Mouse (Mus musculus) Muller cell, postnatal 12 days (primary cell): ENCODE measurements around the gene C9.

ENCODE experiments used
- DNase-seq: peaks from one replicate; pipeline ENCODE4 v3.0.0-alpha.2; 2015; ENCODE audit errors: inconsistent ontology term

The C9 gene

DNA sequence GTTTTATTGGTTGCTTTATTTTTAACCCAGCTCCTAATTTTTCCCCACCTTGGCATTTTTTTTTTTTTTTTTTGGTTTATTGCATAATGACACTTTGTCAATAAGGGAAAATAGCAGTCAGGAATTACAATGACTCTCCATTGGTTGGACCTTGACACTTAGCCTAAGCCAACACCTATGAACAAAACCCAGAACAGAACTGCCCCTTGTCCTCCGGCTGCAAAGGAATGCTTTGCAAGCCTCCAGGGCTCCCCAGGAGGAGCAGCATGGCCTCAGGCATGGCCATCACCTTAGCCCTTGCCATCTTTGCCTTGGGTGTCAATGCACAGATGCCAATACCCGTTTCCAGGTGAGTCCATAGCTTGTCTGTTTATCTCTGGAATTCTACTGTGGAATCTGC, at the start of gene C9:
C9 (plus strand) TSS at position 193 of the 400 bp plus-strand sequence.
- no peak for DNase-seq

DNA sequence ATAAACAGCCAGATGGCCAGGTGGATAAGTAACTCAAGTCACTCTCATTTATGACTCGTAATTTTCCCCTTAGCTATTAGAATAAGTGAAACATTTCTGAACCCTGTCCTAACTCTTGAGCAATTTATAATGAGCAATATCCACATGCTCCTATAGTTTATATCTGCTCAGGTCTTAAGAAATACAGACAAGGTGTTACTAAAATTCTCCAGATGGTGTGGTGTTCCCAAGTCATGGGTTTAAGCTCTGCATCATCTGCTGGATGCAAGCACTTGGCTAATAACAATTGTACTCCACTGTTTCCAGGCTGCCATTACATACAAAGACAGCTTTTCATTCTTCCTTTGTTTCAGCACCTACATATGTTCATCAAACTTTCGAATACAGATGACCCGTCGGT, 46.9 kb upstream of the C9 start:
- DNase-seq, result no peak

DNA sequence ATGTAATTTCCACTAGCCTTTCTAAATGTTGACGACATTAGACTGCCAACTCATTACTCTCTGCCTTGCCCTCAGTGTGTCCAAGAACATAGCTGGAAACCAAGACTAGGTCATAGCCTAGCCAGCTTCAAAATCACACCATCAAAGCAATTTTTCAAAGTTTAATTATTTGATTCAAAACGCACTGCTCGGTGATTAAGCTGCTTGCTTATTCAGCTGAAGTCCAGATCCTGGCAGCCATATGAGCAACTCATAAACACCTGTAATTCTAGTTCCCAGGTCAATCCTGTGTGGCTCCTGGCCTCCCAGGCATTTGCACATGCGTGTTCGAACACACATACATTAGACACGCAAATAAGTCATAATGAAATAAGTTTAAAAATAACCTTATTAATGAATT, 46.2 kb upstream of the C9 start:
- DNase-seq, result no peak

DNA sequence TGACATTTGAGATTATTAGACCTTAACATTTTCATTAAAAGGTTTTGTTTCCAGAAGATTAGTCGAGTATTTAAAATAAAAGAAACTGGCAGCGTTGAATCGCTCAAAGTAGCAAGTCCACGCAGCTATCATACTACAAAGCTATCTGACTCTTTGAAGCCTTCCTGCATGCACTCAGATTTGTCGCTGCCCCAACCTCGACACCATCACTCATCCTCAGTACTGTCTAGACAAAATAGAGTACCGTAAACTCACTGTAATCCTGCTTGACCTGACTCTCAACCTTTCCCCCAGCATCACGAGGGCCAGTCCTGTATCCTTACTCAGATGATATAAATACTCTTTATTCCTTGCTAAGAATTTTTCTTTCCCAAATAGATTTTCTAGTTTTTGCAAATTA, 45.0 kb upstream of the C9 start:
- no peak for DNase-seq

DNA sequence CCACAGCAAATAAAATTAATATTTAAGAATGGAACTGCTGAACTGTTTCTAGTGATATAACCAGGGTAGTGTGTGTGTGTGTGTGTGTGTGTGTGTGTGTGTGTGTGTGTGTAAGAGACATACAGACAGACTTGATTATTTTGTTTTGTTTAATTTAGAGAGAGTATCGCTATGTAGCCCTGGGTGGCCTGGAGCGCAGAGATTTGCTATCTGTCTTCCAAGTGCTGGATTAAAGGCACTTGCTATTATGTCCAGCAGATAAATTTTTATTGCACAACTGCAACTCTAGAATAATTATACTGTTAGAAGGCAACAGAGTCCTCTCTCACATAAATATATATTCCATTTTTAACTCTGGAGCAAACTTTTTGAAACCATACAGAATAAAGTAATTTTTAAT, 42.7 kb upstream of the C9 start:
- no peak for DNase-seq

DNA sequence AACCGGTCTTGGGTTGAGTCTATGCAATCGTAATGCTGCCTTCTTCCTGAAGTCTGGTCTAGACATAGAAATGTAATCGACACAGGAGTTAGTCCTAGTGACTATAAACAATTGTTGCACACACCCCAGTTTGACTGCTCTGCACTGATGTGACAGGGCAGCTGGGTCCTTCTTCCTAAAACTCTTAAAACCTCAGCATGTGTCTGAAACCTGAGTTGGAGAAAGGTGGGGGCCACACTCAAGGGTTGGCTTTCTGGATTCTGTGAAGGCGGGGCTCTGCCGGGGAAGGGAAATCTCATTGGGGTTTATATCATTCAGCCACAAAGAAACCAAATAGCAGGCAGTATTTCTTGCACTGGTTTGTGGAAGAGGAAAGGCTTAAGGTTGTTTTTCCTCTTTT, 41.0 kb upstream of the C9 start:
- DNase-seq, result no peak

DNA sequence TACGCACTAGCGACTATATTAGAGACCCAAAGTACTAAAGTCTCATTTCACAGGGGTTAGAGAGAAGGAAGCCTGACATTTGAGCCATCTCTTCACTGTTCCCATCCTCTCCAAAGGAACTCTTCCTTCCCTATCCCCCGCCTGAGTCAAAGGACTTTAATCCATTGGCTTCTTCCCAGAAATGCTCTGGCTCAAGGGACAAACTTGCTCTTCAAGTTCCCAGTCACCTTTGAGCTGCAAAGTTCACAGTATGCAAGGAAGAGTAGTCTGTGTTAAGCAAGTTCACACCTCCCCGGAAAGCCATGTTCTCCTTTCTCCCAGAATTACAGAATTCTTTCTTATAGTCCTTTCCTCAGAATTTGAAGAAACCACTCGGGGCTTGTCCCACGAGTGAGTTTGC, 38.4 kb upstream of the C9 start:
- DNase-seq, result no peak

DNA sequence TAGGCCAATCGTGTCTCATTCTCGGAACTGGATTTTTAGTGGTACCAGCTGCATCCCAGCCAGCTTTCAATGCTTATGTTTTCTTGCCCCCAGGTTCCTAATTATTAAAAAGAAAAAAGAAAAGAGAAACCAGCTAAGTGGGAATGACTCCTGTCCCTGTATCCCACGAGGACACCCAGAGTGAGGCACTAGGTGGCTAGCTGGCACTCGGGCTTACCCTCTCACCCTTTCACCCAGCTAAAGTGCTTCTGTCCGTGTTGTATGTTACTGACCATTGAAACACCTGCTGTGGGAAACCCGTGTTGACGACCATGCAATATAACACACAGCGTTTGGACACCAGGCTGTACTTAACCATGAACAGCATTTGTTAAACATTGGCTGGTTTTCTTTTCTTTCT, 36.1 kb upstream of the C9 start:
- no peak for DNase-seq

DNA sequence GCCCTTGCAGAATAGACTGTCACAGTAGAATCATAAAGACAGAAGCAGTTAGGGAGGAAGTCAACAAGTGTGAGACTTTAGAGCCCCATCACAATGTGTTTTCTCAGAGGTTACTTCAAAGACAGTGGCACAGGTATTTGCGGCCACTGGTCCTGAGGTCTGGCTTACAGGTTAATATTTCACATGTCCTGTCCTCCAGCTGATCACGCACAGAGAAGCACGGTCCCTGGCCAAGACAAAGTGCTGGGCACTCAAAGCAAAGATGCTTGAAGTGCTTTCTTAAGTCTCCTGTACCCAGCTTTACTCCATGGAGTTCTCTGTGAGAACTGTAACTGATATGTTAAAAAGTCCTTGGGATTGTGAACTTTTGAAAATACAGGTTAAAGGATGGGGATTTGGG, 35.0 kb upstream of the C9 start:
- no peak for DNase-seq

DNA sequence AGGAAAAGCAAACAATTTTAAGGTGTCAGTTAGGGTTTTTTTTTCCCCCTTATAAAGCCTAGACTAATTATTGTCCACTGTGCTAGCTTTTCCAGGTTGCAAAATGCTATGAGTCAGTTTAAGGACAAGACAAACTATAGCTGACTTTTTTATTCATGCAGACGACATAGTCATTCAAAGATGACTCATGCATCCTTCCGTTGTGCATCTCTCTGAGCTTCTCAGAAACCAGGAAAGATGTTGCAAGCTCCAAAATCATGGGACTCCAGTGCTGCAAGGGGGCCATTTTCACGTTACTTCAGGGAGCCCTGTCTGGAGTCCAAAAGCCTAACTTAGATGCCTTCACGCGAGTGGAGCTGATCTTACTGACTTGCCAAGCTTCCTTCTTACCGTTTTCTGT, 33.8 kb upstream of the C9 start:
- peak; percentile 6 for DNase-seq

DNA sequence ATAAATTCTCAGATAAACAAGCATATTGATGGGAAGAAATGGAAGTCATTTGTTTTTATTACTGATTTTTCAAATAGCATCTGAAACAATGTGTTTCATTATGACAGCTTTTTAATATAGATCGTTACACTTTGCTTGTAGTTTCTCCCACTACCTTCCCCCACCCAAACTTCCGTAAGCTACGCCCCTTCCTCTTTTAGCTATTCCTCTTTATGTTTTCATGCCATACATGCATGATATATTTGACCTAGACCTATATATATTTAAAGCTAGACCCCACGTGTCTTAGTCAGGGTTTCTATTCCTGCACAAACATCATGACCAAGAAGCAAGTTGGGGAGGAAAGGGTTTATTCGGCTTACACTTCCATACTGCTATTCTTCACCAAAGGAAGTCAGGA, 29.8 kb upstream of the C9 start:
- DNase-seq, result no peak

DNA sequence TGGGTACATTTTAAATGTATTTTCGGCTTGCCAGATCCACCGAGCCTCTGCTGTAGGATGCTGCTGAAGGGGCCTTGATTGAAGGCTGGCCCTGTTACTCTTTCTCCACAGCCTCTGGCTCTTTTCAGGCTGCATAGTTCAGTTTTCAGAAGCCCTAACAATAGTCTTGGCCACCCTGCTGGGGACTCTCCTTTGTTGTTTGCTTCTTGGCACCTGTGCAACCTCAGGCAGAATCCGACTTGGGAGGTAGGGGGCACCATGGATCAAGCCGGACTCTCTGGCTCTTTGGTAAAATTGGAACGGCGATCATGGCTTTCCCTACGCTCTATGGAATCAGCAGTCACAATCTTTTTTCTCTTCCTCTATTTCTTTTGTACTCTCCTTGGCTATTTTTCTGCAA, 13.3 kb upstream of the C9 start:
- no peak for DNase-seq

DNA sequence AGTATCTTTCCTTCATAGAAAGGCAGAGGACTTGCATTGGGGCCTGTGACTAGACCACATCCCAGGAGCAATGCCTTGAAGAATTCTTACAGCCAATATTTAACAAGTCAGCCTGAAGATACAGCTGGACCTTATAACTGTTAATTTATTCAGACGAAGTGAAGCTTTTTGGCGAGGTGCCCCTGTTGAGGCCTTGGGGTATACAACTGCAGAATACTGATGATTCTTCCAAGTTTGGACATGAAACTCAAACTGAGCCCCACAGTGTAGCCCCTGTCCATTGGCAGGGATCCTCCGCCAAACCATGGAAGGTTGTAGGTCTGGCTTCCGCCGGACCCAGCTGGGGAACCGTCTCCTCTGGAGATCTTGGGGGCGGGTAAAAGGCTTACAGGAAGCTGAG, 12.7 kb upstream of the C9 start:
- no peak for DNase-seq

DNA sequence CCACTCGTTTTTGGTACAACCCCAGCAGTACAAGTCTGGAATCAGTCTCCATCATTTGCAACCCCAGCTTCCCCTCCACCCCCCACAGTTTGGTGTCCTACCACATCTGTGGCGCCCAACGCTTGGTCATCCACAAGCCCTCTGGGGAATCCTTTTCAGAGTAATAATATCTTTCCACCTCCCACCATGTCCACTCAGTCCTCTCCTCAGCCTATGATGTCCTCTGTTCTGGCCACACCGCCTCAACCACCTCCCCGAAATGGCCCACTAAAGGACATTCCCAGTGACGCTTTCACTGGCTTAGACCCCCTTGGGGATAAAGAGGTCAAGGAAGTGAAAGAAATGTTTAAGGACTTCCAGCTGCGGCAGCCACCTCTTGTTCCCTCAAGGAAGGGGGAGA, 9.8 kb upstream of the C9 start:
- no peak for DNase-seq

DNA sequence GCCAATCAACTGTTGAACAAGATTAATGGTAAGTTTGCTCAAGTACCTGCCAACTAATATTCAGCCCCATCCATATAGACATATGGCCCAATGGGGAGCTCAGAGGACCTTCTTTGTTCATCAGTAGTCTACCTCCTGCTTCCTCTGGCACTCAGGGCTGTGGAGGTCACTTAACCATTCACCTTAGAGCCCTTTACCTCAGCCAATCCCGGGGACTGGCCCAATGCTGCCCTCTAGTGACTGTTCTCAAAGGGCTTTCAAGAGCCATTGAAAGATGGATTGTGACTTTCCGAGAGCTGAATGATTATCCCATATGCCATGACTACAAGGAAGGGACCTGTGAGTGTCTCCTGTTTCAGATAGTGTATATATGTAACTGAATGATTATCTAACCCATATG, 9.4 kb upstream of the C9 start:
- no peak for DNase-seq

DNA sequence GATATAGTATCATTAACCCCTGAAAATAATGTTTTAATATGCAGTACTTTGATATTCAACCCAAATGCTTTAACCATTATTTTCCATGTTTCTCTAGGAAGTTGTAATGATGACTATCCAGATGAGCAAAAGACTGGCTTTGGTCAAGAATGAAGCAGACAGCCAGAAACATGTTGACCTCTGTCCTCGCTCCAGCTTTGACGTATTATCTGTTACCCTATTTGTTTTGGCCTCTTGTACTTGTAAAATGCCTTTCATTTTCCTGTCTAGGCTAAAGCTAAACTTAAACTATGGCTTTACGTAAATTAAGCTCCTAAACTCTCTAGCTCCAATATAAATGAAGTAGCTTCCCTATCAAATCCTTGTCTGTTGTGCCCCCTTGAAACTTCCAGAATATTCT, 6.4 kb upstream of the C9 start:
- DNase-seq, result no peak

DNA sequence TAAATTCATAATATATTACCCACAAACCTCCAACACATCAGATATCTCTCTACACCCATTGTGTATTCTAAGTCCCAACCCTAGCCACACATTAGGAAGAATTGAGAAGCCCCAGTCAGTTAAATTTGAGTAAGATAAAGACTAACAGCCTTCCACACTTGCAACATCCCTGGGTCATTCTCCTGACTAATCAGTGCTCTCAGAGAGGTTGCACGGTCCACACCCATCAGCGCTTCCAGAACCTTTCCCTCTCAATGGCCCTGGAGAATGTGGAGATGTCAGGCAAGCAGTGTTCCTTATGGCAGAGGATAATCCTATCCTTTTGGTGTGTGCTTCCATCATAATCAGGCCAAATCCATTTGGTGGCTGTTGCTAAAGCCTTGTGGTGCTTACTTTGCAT, 675 bp upstream of the C9 start:
- DNase-seq, result no peak

DNA sequence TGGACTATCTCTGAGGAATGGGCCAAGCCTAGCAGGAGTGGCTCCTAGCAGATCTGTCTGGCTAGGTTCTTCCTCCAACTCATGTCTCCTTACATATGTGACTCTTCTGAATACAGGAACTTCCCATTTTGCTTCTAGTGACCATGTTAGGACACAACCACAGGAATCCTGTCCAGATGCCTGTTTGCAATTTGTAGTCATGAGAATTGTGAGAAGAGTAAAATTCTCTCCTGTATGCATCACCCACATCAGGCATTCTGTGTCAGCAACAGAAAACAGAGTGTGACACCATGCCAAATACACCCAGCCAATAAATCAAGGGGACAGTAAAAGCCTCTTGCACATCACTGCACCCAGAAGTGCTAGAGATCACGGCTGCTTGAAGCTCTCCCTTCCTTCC, 1.1 kb downstream of the C9 start:
- peak; percentile 62 for DNase-seq

DNA sequence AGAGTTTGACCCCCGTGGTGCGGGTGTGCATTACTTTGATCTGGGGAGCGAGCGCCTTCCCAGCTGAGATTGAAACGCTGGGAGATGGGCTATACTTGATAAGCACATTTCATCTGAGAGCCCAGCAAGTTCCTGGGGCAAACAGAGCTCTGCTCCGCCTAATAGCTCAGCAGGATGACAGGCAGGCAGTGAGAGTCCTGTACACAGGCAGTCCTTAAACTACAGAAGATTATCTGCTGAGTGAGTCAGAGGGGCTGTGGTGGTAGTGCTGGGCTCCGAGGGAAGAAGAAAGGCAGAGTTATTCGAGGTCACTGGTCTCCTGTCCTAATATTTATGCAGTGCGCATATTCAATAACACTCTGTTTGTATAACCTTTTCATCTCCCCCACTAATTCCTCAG, 3.8 kb downstream of the C9 start:
- peak; percentile 54 for DNase-seq

DNA sequence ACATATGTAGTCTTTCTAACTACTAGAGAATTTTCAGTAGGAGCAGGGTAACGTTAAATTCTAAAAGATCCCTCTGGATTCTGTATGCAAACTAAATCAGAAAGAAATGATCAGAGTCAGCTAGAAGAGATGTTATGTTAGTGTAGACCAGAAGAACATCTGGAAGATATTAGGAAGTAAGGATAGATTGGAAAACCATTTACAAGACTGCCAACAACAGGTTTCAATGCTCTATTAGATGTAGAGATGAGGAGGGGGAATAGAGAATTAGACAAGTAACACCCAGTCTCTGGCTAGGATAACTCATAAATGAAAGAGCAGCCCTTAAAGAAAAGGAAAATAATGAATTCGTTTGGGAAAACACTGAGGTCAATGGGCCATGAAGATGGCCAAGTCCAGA, 9.3 kb downstream of the C9 start:
- no peak for DNase-seq

DNA sequence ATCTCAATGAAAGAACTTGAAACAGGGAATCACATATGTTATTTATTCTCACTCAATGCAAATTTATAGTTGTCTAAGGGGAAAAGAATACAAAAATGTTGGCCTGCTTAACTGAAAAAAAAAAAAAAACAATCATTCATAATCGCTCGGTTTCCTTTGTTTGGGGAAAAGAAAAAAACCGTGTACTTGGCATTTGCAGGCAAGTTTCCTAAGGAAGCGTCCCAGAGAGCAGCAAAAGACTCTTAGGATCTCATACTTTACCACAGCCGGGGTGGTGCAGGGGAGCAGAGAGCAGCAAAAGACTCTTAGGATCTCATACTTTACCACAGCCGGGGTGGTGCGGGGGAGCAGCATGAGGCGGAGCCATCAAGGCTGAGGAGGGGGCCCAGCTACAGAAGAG, 16.3 kb downstream of the C9 start:
- no peak for DNase-seq

DNA sequence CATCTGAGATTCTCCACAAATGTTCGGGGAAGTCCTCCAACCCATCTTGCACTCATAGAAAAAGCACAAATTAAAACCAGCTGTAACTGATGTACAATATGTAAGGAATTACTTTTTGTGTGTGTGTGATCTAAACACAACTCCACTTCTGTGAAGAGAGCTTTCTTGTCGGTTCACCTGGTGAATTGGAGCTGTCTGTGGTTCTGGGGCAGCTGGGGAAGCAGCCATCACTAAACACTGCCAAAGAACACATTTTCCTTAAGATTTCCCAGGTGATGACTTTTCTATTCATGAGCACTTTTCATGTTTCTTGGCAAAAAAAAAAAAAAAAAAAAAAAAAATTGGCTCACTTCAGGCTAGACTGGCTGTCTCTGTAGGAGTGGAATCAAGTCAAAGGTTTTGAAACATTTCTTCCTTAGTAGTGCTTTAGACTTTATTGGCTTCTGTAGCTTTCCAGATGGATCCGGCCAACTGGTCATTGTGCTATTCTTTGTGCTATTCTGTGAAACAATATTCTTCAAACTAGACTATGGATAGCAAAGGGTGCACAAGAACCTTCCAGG, 18.3 kb downstream of the C9 start:
- DNase-seq, result no peak

DNA sequence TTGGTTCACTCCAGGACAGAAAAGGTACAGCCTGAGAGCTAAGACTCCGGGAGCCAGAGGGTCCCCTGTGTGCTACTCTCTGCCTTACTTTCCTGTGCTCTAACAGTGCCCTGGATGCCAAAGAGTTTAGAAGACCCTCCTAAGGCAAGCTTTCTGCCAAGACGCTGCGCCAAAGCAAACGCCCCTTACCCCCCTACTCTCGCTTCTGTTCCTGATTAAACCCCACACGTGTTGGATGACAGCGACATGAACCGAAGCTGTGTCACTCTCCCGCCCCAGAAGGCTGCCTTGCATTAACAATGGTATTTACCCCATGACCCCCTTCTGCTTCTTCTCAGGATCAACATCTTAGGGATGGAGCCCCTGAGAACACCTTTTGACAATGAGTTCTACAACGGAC, 21.9 kb downstream of the C9 start:
- no peak for DNase-seq

DNA sequence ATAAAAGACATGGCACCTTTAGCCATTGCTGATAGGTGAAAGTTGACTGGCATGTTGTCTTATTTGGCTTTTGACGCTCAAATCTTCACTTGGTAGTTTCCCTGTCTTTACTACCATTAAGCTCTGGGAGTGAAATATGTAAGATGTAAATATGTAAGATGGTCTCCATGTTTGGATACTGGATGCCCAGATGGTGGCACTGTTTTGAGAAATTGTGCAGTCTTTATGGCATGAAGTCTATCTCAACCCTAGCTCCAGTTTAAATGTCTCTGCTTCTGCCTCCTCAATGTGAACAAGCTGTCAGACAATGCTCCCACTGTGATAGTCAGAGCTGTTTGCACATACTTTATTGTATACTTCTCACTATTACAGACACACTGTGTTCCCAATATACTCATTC, 23.7 kb downstream of the C9 start:
- no peak for DNase-seq

DNA sequence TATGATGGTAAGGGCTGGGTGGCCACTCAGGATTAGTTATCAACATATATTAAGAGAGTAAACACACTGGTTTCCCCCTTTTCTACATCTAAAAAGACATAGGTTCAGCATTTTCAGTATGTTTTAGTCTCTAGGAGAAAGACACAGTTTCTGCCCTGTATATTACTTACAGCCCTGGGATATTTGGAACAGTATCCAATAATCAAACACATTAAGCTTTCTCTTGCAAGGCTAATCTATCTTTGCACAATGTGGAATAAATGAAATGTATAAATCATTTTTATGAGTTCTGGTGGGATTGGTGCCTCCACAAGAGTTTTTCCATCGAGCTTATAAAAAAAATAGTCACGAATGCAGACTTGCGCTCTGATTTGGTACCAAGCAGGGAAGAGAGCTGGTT, 24.3 kb downstream of the C9 start:
- no peak for DNase-seq
